Mouse (Mus musculus) right cerebral cortex, postnatal 36 days (tissue): ENCODE results near the gene Fras1.

Experiments
- DNase-seq, 2 experiments: peaks; one replicate each; pipeline ENCODE4 v3.0.0; 2022; ENCODE audit warnings: low spot score in 2 of 2, mixed read lengths in 1 of 2

Fras1 gene

GRCm38 (mm10) chr5:96578705-96579104, 204.9 kb downstream of the Fras1 start:
- no peak for DNase-seq

GRCm38 (mm10) chr5:96579938-96580337, 206.2 kb downstream of the Fras1 start:
- DNase-seq, result no peak

GRCm38 (mm10) chr5:96584730-96585129, 211.0 kb downstream of the Fras1 start:
- peak; percentile 62 to 73 for DNase-seq

- no peak for DNase-seq
Measured at GRCm38 (mm10) chr5:96590621-96591020, 216.9 kb downstream of the Fras1 start.

- DNase-seq, result no peak
Measured at GRCm38 (mm10) chr5:96595793-96596192, 222.0 kb downstream of the Fras1 start.

GRCm38 (mm10) chr5:96603974-96604769, 230.4 kb downstream of the Fras1 start:
- no peak for DNase-seq

GRCm38 (mm10) chr5:96608036-96608435, 234.3 kb downstream of the Fras1 start:
- peak; percentile 16 to 39 for DNase-seq

- no peak for DNase-seq
Measured at GRCm38 (mm10) chr5:96608581-96609280, 235.0 kb downstream of the Fras1 start.

- DNase-seq, result no peak
Measured at GRCm38 (mm10) chr5:96612077-96612476, 238.3 kb downstream of the Fras1 start.

- no peak for DNase-seq
Measured at GRCm38 (mm10) chr5:96616954-96617646, 243.3 kb downstream of the Fras1 start.

GRCm38 (mm10) chr5:96618008-96618407, 244.3 kb downstream of the Fras1 start:
- no peak for DNase-seq

- no peak for DNase-seq
Measured at GRCm38 (mm10) chr5:96620209-96620608, 246.5 kb downstream of the Fras1 start.

GRCm38 (mm10) chr5:96620618-96621017, 246.9 kb downstream of the Fras1 start:
- DNase-seq, result no peak

- DNase-seq, result no peak
Measured at GRCm38 (mm10) chr5:96622604-96623352, 249.0 kb downstream of the Fras1 start.

GRCm38 (mm10) chr5:96629851-96630250, 256.1 kb downstream of the Fras1 start:
- DNase-seq, result no peak

GRCm38 (mm10) chr5:96635146-96635862, 261.5 kb downstream of the Fras1 start:
- no peak for DNase-seq

GRCm38 (mm10) chr5:96635866-96636265, 262.1 kb downstream of the Fras1 start:
- no peak for DNase-seq

- no peak for DNase-seq
Measured at GRCm38 (mm10) chr5:96639213-96639910, 265.6 kb downstream of the Fras1 start.

GRCm38 (mm10) chr5:96641297-96641696, 267.5 kb downstream of the Fras1 start:
- no peak for DNase-seq

GRCm38 (mm10) chr5:96675676-96676075, 301.9 kb downstream of the Fras1 start:
- peak in 1 of 2 experiments; percentile 30 for DNase-seq
